Mouse (Mus musculus) kidney, postnatal 0 days (tissue): ENCODE results near the gene Col12a1. TPM values are rescaled to one million over a fixed set of nuclear protein-coding genes. Genes with fewer than 3 reads are reported as not detected.

Experiments
- ATAC-seq: fragments of 200-750 bp; cut with Nextera tagmentation; replicated peaks from 2 replicates; pipeline ENCODE4 v1.8.0; 2017; ENCODE audit warnings: low read depth, moderate number of reproducible peaks, moderate TSS enrichment, moderate library complexity; ENCODE audit not compliant: low FRiP score
- DNase-seq: peaks from one replicate; pipeline ENCODE4 v3.0.0-alpha.2; 2016; ENCODE audit warnings: low spot score
- H3K27ac ChIP-seq: fragments of 300-500 bp; sonication (generic); 2 replicates; pipeline ENCODE4 v1.5.1; 2014; ENCODE audit warnings: mild to moderate bottlenecking
- H3K27me3 ChIP-seq: fragments of 300-500 bp; sonication (generic); 2 replicates; pipeline ENCODE4 v1.6.1; 2014; ENCODE audit warnings: low read length, mixed read lengths; ENCODE audit not compliant: insufficient read depth
- H3K36me3 ChIP-seq: fragments of 300-500 bp; sonication (generic); 2 replicates; pipeline ENCODE4 v1.6.1; 2014; ENCODE audit warnings: low read length, mixed read lengths; ENCODE audit not compliant: insufficient read depth
- H3K4me1 ChIP-seq: fragments of 300-500 bp; sonication (generic); replicated peaks from 2 replicates; pipeline ENCODE4 v1.6.1; 2014; ENCODE audit warnings: antibody characterized with exemption, low read length, mixed read lengths; ENCODE audit not compliant: insufficient read depth
- H3K4me2 ChIP-seq: fragments of 300-500 bp; sonication (generic); 2 replicates; pipeline ENCODE4 v1.6.1; 2014; ENCODE audit warnings: mild to moderate bottlenecking, low read length, moderate library complexity, mixed read lengths
- H3K4me3 ChIP-seq: fragments of 300-500 bp; sonication (generic); replicated peaks from 2 replicates; pipeline ENCODE4 v1.5.1; 2014; ENCODE audit warnings: low read depth, low read length
- H3K9ac ChIP-seq: fragments of 300-500 bp; sonication (generic); 2 replicates; pipeline ENCODE4 v1.6.1; 2014; ENCODE audit warnings: low read depth, low read length
- H3K9me3 ChIP-seq: fragments of 300-500 bp; sonication (generic); replicated peaks from 2 replicates; pipeline ENCODE4 v1.6.1; 2016; ENCODE audit warnings: low read length, inconsistent platforms, mixed read lengths
- CTCF ChIP-seq: IDR thresholded peaks from 2 replicates; pipeline ENCODE4 v1.5.1; 2016; ENCODE audit warnings: antibody characterized with exemption, low read depth, mild to moderate bottlenecking, moderate library complexity
- WGBS: fragments of 180-500 bp; shearing (Covaris S2); extraction: QIAGEN DNeasy Blood & Tissue Kit; methylation state at CpG from one replicate; pipeline ENCODE4 v1.1.7; 2014; 5-methylcytosine and 5-hydroxymethylcytosine counted together
- polyA plus RNA-seq: library from polyadenylated mRNA; unstranded; fragments of >200 nt; fragmentation: Nextera tagmentation; extraction: Ambion mirVana; gene quantifications from 2 replicates; pipeline ENCODE4 v1.2.1, GENCODE M21; 2015

Gene Col12a1
- polyA plus RNA-seq, 1 experiment from 2014 or later = 42.8 TPM

DNA sequence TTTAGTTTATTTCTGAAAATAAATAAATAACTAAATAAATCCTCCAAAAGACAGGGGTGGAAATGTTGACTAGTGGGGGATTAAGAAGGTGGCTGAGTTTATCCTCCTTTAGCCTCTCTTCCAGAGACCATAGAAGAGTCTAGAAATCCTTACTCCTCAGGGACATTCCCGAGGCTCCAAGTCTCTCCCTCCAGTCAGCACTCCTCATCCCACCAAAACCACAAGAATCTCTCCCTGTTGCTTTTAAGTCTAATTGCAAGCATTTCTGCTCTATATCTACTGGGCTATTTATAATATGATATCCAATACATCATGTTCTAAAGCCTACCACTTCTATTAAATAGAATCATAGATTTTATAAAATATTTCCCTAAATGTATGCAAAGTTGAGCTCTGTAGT, 109.8 kb downstream of the Col12a1 start:
- 54% methylated on average over 1 of the region's 1 CpGs for WGBS
- peak; percentile 46 for DNase-seq
- no peak overlapping the region for H3K27ac ChIP-seq

GRCm38 (mm10) chr9:79608062-79608531, 110.5 kb downstream of the Col12a1 start:
- Histone ChIP-seq H3K27ac (no peak overlapping the region), H3K4me3 (no peak overlapping the region)
- WGBS = 62% methylated on average over 4 of the region's 4 CpGs

More for the DNA sequence above, 109.8 kb downstream of the Col12a1 start:
- Histone ChIP-seq H3K4me2 (no peak overlapping the region), H3K9me3 (no peaks in the 10 kb centered on the region), H3K9ac (no peak overlapping the region), H3K27me3 (no peaks in the 10 kb centered on the region), H3K36me3 (no peaks in the 10 kb centered on the region), H3K4me3 (no peak overlapping the region), H3K4me1 (no peaks in the 10 kb centered on the region; the same call in 1 of the 2 replicates)
- ATAC-seq = no peak
- TF ChIP-seq CTCF = no peak

GRCm38 (mm10) chr9:79606122-79606521, 112.5 kb downstream of the Col12a1 start:
- Histone ChIP-seq H3K4me2 (no peak overlapping the region), H3K4me3 (no peak overlapping the region), H3K4me1 (no peaks in the 10 kb centered on the region; the same call in 1 of the 2 replicates), H3K36me3 (no peaks in the 10 kb centered on the region), H3K27ac (no peak overlapping the region), H3K27me3 (no peaks in the 10 kb centered on the region), H3K9ac (no peak overlapping the region), H3K9me3 (no peaks in the 10 kb centered on the region)
- DNase-seq (no peak), ATAC-seq (no peak)
- WGBS = 76% methylated on average over 5 of the region's 5 CpGs
- no peak for TF ChIP-seq CTCF

More at GRCm38 (mm10) chr9:79608062-79608531, 110.5 kb downstream of the Col12a1 start:
- ATAC-seq (no peak), DNase-seq (peak; percentile 87)
- H3K4me1 ChIP-seq = no peaks in the 10 kb centered on the region; the same call in 1 of the 2 replicates
- no peak overlapping the region for H3K9ac ChIP-seq
- peak; percentile 35 for TF ChIP-seq CTCF
- no peaks in the 10 kb centered on the region for H3K27me3 ChIP-seq
- H3K36me3 ChIP-seq = no peaks in the 10 kb centered on the region
- H3K9me3 ChIP-seq = no peaks in the 10 kb centered on the region
- no peak overlapping the region for H3K4me2 ChIP-seq

DNA sequence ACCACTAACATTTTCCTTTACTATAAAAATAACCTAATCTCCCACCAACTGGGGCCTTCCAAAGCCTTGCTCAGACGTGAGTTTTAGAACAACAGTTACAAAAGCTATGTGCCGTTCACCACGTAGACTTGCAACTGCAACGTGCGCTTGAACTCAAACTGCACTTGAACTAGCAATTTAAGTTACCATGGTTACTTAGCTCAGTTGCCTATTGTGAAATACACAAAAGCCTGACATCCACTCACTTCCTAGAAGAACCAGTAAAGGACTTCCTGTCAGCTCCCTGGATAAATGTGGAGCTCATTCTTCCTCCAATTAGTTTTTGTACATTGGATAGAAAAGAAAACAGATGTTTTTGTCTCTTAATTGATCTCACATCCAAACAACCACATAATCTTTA, 112.9 kb downstream of the Col12a1 start:
- no peak overlapping the region for H3K4me3 ChIP-seq
- ATAC-seq (no peak), DNase-seq (no peak)
- WGBS = 62% methylated on average over 5 of the region's 5 CpGs
- TF ChIP-seq CTCF = no peak
- H3K4me2 ChIP-seq = no peak overlapping the region
- no peaks in the 10 kb centered on the region for H3K36me3 ChIP-seq
- H3K9me3 ChIP-seq = no peaks in the 10 kb centered on the region
- no peak overlapping the region for H3K9ac ChIP-seq
- H3K4me1 ChIP-seq = no peaks in the 10 kb centered on the region; the same call in 1 of the 2 replicates
- no peaks in the 10 kb centered on the region for H3K27me3 ChIP-seq
- H3K27ac ChIP-seq = no peak overlapping the region

- 90% methylated on average over 3 of the region's 3 CpGs for WGBS
These were observed 114.1 kb downstream of the Col12a1 start for GRCm38 (mm10) chr9:79604546-79604945.

DNA sequence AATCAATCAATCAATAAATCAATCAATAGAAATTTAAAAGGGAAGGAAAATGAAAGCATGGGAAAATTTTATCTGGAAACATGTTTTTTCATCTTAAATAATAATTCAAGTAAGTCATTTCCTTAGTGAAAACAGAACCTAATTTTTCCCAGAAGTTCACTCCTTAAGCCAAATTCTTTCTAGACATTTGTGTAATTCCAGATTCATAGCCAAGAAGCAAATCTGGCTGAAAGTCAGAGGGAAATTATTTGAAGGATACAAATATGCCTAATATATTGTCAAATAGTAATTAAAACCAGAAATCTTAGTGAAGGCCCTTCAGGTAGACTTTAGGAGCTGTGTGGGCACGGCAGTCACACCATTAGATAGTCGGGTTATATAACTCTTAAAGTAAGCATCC, 115.2 kb downstream of the Col12a1 start:
- ATAC-seq (no peak), DNase-seq (peak; percentile 53)
- Histone ChIP-seq H3K4me3 (no peak overlapping the region), H3K9ac (no peak overlapping the region), H3K4me2 (no peak overlapping the region), H3K9me3 (no peaks in the 10 kb centered on the region), H3K4me1 (no peaks in the 10 kb centered on the region; the same call in 1 of the 2 replicates), H3K27ac (no peak overlapping the region), H3K36me3 (no peaks in the 10 kb centered on the region), H3K27me3 (no peaks in the 10 kb centered on the region)
- no peak for TF ChIP-seq CTCF
- WGBS = 69% methylated on average over 2 of the region's 2 CpGs

More at GRCm38 (mm10) chr9:79604546-79604945, 114.1 kb downstream of the Col12a1 start:
- DNase-seq (no peak), ATAC-seq (no peak)
- no peak for TF ChIP-seq CTCF
- Histone ChIP-seq H3K36me3 (no peaks in the 10 kb centered on the region), H3K9me3 (no peaks in the 10 kb centered on the region), H3K9ac (no peak overlapping the region), H3K27ac (no peak overlapping the region), H3K4me1 (no peaks in the 10 kb centered on the region; the same call in 1 of the 2 replicates), H3K4me3 (no peak overlapping the region), H3K4me2 (no peak overlapping the region), H3K27me3 (no peaks in the 10 kb centered on the region)

GRCm38 (mm10) chr9:79600237-79600570, 118.4 kb downstream of the Col12a1 start:
- Histone ChIP-seq H3K27ac (no peak overlapping the region), H3K27me3 (no peaks in the 10 kb centered on the region), H3K9me3 (no peaks in the 10 kb centered on the region), H3K4me3 (no peak overlapping the region), H3K36me3 (no peaks in the 10 kb centered on the region), H3K4me1 (no peaks in the 10 kb centered on the region), H3K9ac (no peak overlapping the region), H3K4me2 (no peak overlapping the region)
- TF ChIP-seq CTCF = no peak
- DNase-seq (no peak), ATAC-seq (no peak)
- WGBS = 81% methylated on average over 3 of the region's 3 CpGs
